Mouse (Mus musculus) myocyte (in vitro differentiated cells): ENCODE data around the gene Epha3.

Source experiments
- CEBPB ChIP-seq: IDR thresholded peaks from 2 replicates; pipeline ENCODE4 v1.6.1; 2011; ENCODE audit warnings: mild to moderate bottlenecking, moderate library complexity; ENCODE audit not compliant: poor library complexity, insufficient read depth, severe bottlenecking
- E2F4 ChIP-seq: IDR thresholded peaks from one replicate; pipeline ENCODE4 v1.6.1; 2011; ENCODE audit warnings: mild to moderate bottlenecking, control low read depth, moderate library complexity; ENCODE audit not compliant: insufficient read depth
- MAX ChIP-seq: IDR thresholded peaks from one replicate; pipeline ENCODE4 v1.6.1; 2011; ENCODE audit warnings: low read depth, mild to moderate bottlenecking, control low read depth
- MYOG ChIP-seq, 3 experiments: IDR thresholded peaks; one replicate each; pipeline ENCODE4 v1.6.1; 2011; ENCODE audit warnings: control low read depth in 2 of 3, low read depth in 2 of 3, mild to moderate bottlenecking in 2 of 3; ENCODE audit not compliant: insufficient read length in 2 of 3, control insufficient read depth in 1 of 3, insufficient read depth in 1 of 3
- POLR2A ChIP-seq: IDR thresholded peaks from one replicate; pipeline ENCODE4 v1.6.1; 2011; ENCODE audit warnings: low read depth, mild to moderate bottlenecking, control low read depth, moderate library complexity; ENCODE audit not compliant: insufficient read length
- POLR2AphosphoS2 ChIP-seq: IDR thresholded peaks from one replicate; pipeline ENCODE4 v1.6.1; 2011; ENCODE audit warnings: low read depth, control low read depth; ENCODE audit not compliant: insufficient read length
- REST ChIP-seq: IDR thresholded peaks from one replicate; pipeline ENCODE4 v1.6.1; 2011; ENCODE audit warnings: mild to moderate bottlenecking, control low read depth, moderate library complexity; ENCODE audit not compliant: insufficient read depth, insufficient read length
- SRF ChIP-seq: IDR thresholded peaks from one replicate; pipeline ENCODE4 v1.6.1; 2011; ENCODE audit warnings: low read depth; ENCODE audit not compliant: control insufficient read depth, insufficient read length
- TCF12 ChIP-seq: IDR thresholded peaks from one replicate; pipeline ENCODE4 v1.6.1; 2011; ENCODE audit warnings: mild to moderate bottlenecking, control low read depth; ENCODE audit not compliant: poor library complexity, insufficient read depth, severe bottlenecking
- TCF3 ChIP-seq: IDR thresholded peaks from one replicate; pipeline ENCODE4 v1.6.1; 2011; ENCODE audit warnings: low read depth, control low read depth; ENCODE audit not compliant: insufficient read length
- USF1 ChIP-seq: IDR thresholded peaks from one replicate; pipeline ENCODE4 v1.6.1; 2011; ENCODE audit warnings: low read depth, mild to moderate bottlenecking, control low read depth, moderate library complexity

DNA sequence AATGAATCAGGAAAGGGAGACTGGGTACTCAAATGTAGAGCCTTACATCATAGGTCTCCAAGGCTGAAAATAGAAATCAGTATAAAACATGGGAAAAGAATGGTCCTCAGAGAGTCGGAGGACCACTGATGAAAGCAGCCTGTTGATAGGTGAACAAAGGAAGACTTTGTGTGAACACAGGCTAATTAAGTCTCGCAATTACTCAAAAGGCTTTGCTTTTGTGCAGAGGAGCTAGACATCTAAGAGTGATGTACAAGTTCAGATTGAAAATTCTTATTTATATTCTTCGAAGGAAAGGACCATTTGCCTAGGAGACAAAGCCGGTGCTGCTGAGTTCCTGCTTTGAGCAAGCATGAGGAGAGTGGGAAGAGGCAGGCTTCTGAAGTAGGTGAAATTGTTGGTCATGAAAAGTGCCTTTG, 363.0 kb downstream of the Epha3 start:
- TF ChIP-seq REST (no peak), POLR2A (no peak), TCF12 (no peak), POLR2AphosphoS2 (no peak), USF1 (no peak), SRF (no peak), MAX (no peak), CEBPB (no peak), MYOG (IDR thresholded peaks at IDR 0.05; ENCODE audit: control insufficient read depth in 1 of 3, insufficient read depth in 1 of 3, insufficient read length in 2 of 3, low read depth in 2 of 3) (no peak), E2F4 (no peak), TCF3 (no peak)
